Mouse (Mus musculus) cerebellum, adult 11-12 months (tissue): Measurements from ENCODE around the gene Prorsd1.

Experiments used
- DNase-seq: peaks from one replicate; pipeline ENCODE4 v3.0.0; 2022

Gene Prorsd1

GRCm38 (mm10) chr11:29503948-29504893 is 10.6 kb downstream of the Prorsd1 start:
- no peak for DNase-seq

GRCm38 (mm10) chr11:29496962-29497361 is 17.9 kb downstream of the Prorsd1 start:
- DNase-seq, result no peak

- no peak for DNase-seq
These were observed 21.7 kb downstream of the Prorsd1 start for GRCm38 (mm10) chr11:29493135-29493534.

GRCm38 (mm10) chr11:29474676-29475075 is 40.2 kb downstream of the Prorsd1 start:
- DNase-seq, result no peak
